30 mouse cellular contexts compared by ENCODE assay signal in the genomic region with DNA sequence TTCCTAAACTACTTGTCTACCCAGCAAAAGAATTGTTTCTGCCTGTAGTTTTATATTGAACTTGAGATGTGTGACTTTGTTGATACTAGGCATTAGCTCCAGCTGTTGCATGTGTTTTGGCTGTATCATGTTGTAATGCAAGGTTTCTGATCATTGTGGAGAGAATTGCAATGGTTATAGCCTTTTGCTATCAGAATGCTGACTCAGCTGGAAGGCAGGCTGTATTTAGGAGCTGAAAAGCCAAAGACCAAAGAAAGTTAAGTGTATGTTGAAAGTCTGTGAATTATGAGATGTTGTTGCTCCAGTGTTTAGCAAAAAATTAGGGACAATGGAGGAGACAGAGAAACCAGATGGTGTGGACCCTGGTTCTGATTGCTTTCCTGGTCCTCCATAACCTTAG.
"Had no signal": no experiment of that assay in that cellular context is flagged by ENCODE, and none has a peak within 500 bp of the region (broad histone marks: within the 10 kb centered on the region; RNA-seq: fewer than 3 reads in every experiment).

No protein-coding gene starts in this region.

- H3K27me3 ChIP-seq: heart, embryonic 12.5 days; heart, embryonic 13.5 days; heart, embryonic 15.5 days; hindbrain, embryonic 12.5 days; hindbrain, embryonic 13.5 days; hindbrain, embryonic 15.5 days; intestine, embryonic 15.5 days; kidney, embryonic 15.5 days had no signal

- H3K36me3 ChIP-seq: heart, embryonic 12.5 days; heart, embryonic 13.5 days; heart, embryonic 15.5 days; hindbrain, embryonic 10.5 days; hindbrain, embryonic 12.5 days; hindbrain, embryonic 13.5 days; hindbrain, embryonic 15.5 days; intestine, embryonic 15.5 days; kidney, embryonic 15.5 days had no signal

- H3K9ac ChIP-seq: heart, embryonic 12.5 days; heart, embryonic 13.5 days; heart, embryonic 15.5 days; hindbrain, embryonic 12.5 days; hindbrain, embryonic 13.5 days; hindbrain, embryonic 14.5 days; hindbrain, embryonic 15.5 days; intestine, embryonic 15.5 days; kidney, embryonic 15.5 days had no signal

- H3K9me3 ChIP-seq: heart, embryonic 13.5 days; heart, embryonic 15.5 days; hindbrain, embryonic 10.5 days; hindbrain, embryonic 12.5 days; hindbrain, embryonic 13.5 days; hindbrain, embryonic 15.5 days; intestine, embryonic 15.5 days; kidney, embryonic 15.5 days had no signal

- H3K4me3 ChIP-seq: heart, embryonic 12.5 days; heart, embryonic 13.5 days; heart, embryonic 15.5 days; hindbrain, embryonic 10.5 days; hindbrain, embryonic 12.5 days; hindbrain, embryonic 13.5 days; hindbrain, embryonic 15.5 days; intestine, embryonic 15.5 days; kidney, embryonic 15.5 days; layer of hippocampus, adult 2 months; left cerebral cortex, adult 2 months had no signal

- H3K4me1 ChIP-seq: heart, embryonic 12.5 days; heart, embryonic 13.5 days; heart, embryonic 15.5 days; hindbrain, embryonic 10.5 days; hindbrain, embryonic 12.5 days; hindbrain, embryonic 13.5 days; hindbrain, embryonic 15.5 days; intestine, embryonic 15.5 days; kidney, embryonic 15.5 days had no signal

- DNase-seq: heart, postnatal 10 days; heart, postnatal 14 days; heart, postnatal 36 days; heart, postnatal 4 days; kidney, adult 11 months; kidney, adult 18-20 months; kidney, adult 2 months; kidney, adult 8-10 months; kidney, adult 9 months; kidney, postnatal 10 days; kidney, postnatal 14 days; kidney, postnatal 25 days; kidney, postnatal 36 days; kidney, postnatal 4 days; layer of hippocampus, adult 9-11 months; layer of hippocampus, postnatal 36 days had no signal

- H3K27ac ChIP-seq: heart, embryonic 13.5 days; heart, embryonic 15.5 days; hindbrain, embryonic 10.5 days; hindbrain, embryonic 12.5 days; hindbrain, embryonic 13.5 days; hindbrain, embryonic 14.5 days; hindbrain, embryonic 15.5 days; hindbrain, postnatal 0 days; intestine, embryonic 15.5 days; kidney, embryonic 15.5 days; kidney, postnatal 0 days; layer of hippocampus, adult 2 months; left cerebral cortex, adult 2 months had no signal
